ENCODE assay signal across 8 mouse cellular contexts in genomic region chr16:18582426-18583148, GRCm38 (mm10). TPM values are rescaled to one million over a fixed set of nuclear protein-coding genes. Genes with fewer than 3 reads are reported as not detected.
A peak's percentile ranks its signal among the peaks of the same experiment; 100 is the strongest.
DNase-seq lines count a peak whose midpoint lies in the region; ATAC-seq lines count a peak whose summit lies in the region.

No protein-coding gene starts in this region.

- DNase-seq in heart, postnatal 4 days = no peak
- DNase-seq in midbrain, embryonic 14.5 days = no peak
- no peak for DNase-seq in frontal cortex, adult 2 months (ENCODE audit: extremely low spot score in 1 of 2, low spot score in 1 of 2)
- DNase-seq in left cerebral cortex, postnatal 10 days (ENCODE audit: extremely low spot score in 1 of 2, low spot score in 2 of 2) = no peak
- no peak for DNase-seq in gastrocnemius, postnatal 14 days

- H3K4me2 ChIP-seq in heart, embryonic 12.5 days = peak overlapping the region; percentile 69
- H3K4me2 ChIP-seq in hindbrain, embryonic 13.5 days = peak overlapping the region; percentile 56
- H3K4me2 ChIP-seq in midbrain, embryonic 14.5 days (ENCODE audit: low read length) = peak overlapping the region; percentile 54

- H3K4me3 ChIP-seq in heart, embryonic 12.5 days = peak overlapping the region; percentile 42
- H3K4me3 ChIP-seq in brown adipose tissue, adult 24 weeks (ENCODE audit: insufficient read depth, low read depth, low read length) = peak overlapping the region; percentile 50
- H3K4me3 ChIP-seq in hindbrain, embryonic 13.5 days = peak overlapping the region; percentile 41
- H3K4me3 ChIP-seq in midbrain, embryonic 14.5 days (replicated peaks; ENCODE audit: low read depth, low read length) = peak overlapping the region; percentile 35

- no peaks in the 10 kb centered on the region for H3K9me3 ChIP-seq in heart, embryonic 12.5 days (replicated peaks)
- H3K9me3 ChIP-seq in hindbrain, embryonic 13.5 days = no peaks in the 10 kb centered on the region
- H3K9me3 ChIP-seq in midbrain, embryonic 14.5 days (ENCODE audit: control insufficient read depth, low read length) = no peaks in the 10 kb centered on the region

- no peaks in the 10 kb centered on the region for H3K36me3 ChIP-seq in heart, embryonic 12.5 days
- H3K36me3 ChIP-seq in hindbrain, embryonic 13.5 days = no peaks in the 10 kb centered on the region
- no peaks in the 10 kb centered on the region for H3K36me3 ChIP-seq in midbrain, embryonic 14.5 days (ENCODE audit: control insufficient read depth, insufficient read depth, low read length)

- intact Hi-C loops in left cerebral cortex, postnatal 10 days (cut with DNase I) = no loop called here
- intact Hi-C loops in gastrocnemius, postnatal 14 days (cut with DNase I; ENCODE audit: low total_unique reads) = no loop called here

- H3K27ac ChIP-seq in heart, embryonic 12.5 days (ENCODE audit: poor library complexity, severe bottlenecking) = no peak overlapping the region
- H3K27ac ChIP-seq in brown adipose tissue, adult 24 weeks (replicated peaks; ENCODE audit: low read depth, low read length) = no peak overlapping the region
- no peak overlapping the region for H3K27ac ChIP-seq in hindbrain, embryonic 13.5 days
- H3K27ac ChIP-seq in midbrain, embryonic 14.5 days (replicated peaks; ENCODE audit: low read depth, low read length) = no peak overlapping the region

- peak overlapping the region; percentile 39; the same call in 1 of the 2 replicates for H3K9ac ChIP-seq in heart, embryonic 12.5 days
- H3K9ac ChIP-seq in hindbrain, embryonic 13.5 days = peak overlapping the region; percentile 58; the same call in 1 of the 2 replicates
- H3K9ac ChIP-seq in midbrain, embryonic 14.5 days (replicated peaks; ENCODE audit: low read length) = no peak overlapping the region

- peaks cover 94% of the 10 kb centered on the region for H3K27me3 ChIP-seq in heart, embryonic 12.5 days (replicated peaks)
- peaks cover 97% of the 10 kb centered on the region for H3K27me3 ChIP-seq in hindbrain, embryonic 13.5 days
- peaks cover 80% of the 10 kb centered on the region for H3K27me3 ChIP-seq in midbrain, embryonic 14.5 days (ENCODE audit: control insufficient read depth, insufficient read depth, low read length)

- WGBS in heart, embryonic 12.5 days = 3% methylated on average over 67 of the region's 67 CpGs
- 1% methylated on average over 60 of the region's 67 CpGs for WGBS in hindbrain, embryonic 13.5 days
- WGBS in midbrain, embryonic 14.5 days = 1% methylated on average over 67 of the region's 67 CpGs

- peaks cover 31% of the 10 kb centered on the region for H3K4me1 ChIP-seq in heart, embryonic 12.5 days (replicated peaks)
- H3K4me1 ChIP-seq in brown adipose tissue, adult 24 weeks (ENCODE audit: control insufficient read depth, insufficient read depth, insufficient read length, low read length) = no peaks in the 10 kb centered on the region; the same call in none of the 2 replicates
- peaks cover 39% of the 10 kb centered on the region for H3K4me1 ChIP-seq in hindbrain, embryonic 13.5 days (replicated peaks)
- H3K4me1 ChIP-seq in midbrain, embryonic 14.5 days (ENCODE audit: control insufficient read depth, insufficient read depth, low read length) = peaks cover 18% of the 10 kb centered on the region; the same call in 1 of the 2 replicates

- ATAC-seq in heart, embryonic 12.5 days (ENCODE audit: insufficient number of reproducible peaks, low FRiP score) = no peak
- ATAC-seq in hindbrain, embryonic 13.5 days (ENCODE audit: low FRiP score) = peak; percentile 11; the same call in 1 of the 2 replicates
- ATAC-seq in midbrain, embryonic 14.5 days (ENCODE audit: low FRiP score, low TSS enrichment) = peak; percentile 32; the same call in 1 of the 2 replicates

RNA-seq across cellular contexts. Expression of gene Tbx1, which starts 7.9 kb away (rescaled TPM):
- 0.13 and 0.67 TPM in 2 replicates for polyA plus RNA-seq in heart, embryonic 12.5 days (2016; fragmentation: Nextera tagmentation; extraction: Ambion mirVana)
- total RNA-seq in heart, postnatal 4 days (2021) = under 1 TPM; 0.55 to 0.68 TPM
- polyA plus RNA-seq in brown adipose tissue, adult 24 weeks (2012; ENCODE audit: insufficient read depth, insufficient read length, missing spikeins) = not detected in 2 replicates
- polyA plus RNA-seq in hindbrain, embryonic 13.5 days (2015; fragmentation: Nextera tagmentation; extraction: Ambion mirVana) = 0.99 and 1.7 TPM in 2 replicates
- 0.27 and 0.34 TPM in 2 replicates for polyA plus RNA-seq in midbrain, embryonic 14.5 days (2014; fragmentation: Nextera tagmentation; extraction: Ambion mirVana)
- 2.8 and 2.9 TPM in 2 replicates for polyA plus RNA-seq in frontal cortex, adult 2 months (2012; rRNA removed)
- total RNA-seq in left cerebral cortex, postnatal 10 days (2021) = 1 to 10 TPM; 1.5 to 1.7 TPM
- 1 to 10 TPM in 1 of 2 experiments, under 1 TPM in 1; 0.78 to 3.1 TPM for total RNA-seq in gastrocnemius, postnatal 14 days (2021)

RNA-seq across cellular contexts. Expression of gene Gp1bb, which starts 39.6 kb away (rescaled TPM):
- 5.5 and 7.9 TPM in 2 replicates for polyA plus RNA-seq in heart, embryonic 12.5 days (2016; fragmentation: Nextera tagmentation; extraction: Ambion mirVana)
- 1 to 10 TPM in 1 of 2 experiments, under 1 TPM in 1; 0.32 to 1.1 TPM for total RNA-seq in heart, postnatal 4 days (2021)
- polyA plus RNA-seq in brown adipose tissue, adult 24 weeks (2012; ENCODE audit: insufficient read depth, insufficient read length, missing spikeins) = 1.0 TPM in 1 of 2 replicates, not detected in the other
- 11.2 and 11.9 TPM in 2 replicates for polyA plus RNA-seq in hindbrain, embryonic 13.5 days (2015; fragmentation: Nextera tagmentation; extraction: Ambion mirVana)
- polyA plus RNA-seq in midbrain, embryonic 14.5 days (2014; fragmentation: Nextera tagmentation; extraction: Ambion mirVana) = 14.7 and 14.9 TPM in 2 replicates
- polyA plus RNA-seq in frontal cortex, adult 2 months (2012; rRNA removed) = 2.4 and 5.9 TPM in 2 replicates
- 1 to 10 TPM; 3.5 to 4.9 TPM for total RNA-seq in left cerebral cortex, postnatal 10 days (2021)
- total RNA-seq in gastrocnemius, postnatal 14 days (2021) = not detected

RNA-seq across cellular contexts. Expression of gene Gm49601, which starts 43.6 kb away (rescaled TPM):
- polyA plus RNA-seq in heart, embryonic 12.5 days (2016; fragmentation: Nextera tagmentation; extraction: Ambion mirVana) = 1.2 and 1.8 TPM in 2 replicates
- total RNA-seq in heart, postnatal 4 days (2021) = 1 to 10 TPM; 4.0 to 5.1 TPM
- polyA plus RNA-seq in brown adipose tissue, adult 24 weeks (2012; ENCODE audit: insufficient read depth, insufficient read length, missing spikeins) = not detected in 2 replicates
- 19.3 and 21.0 TPM in 2 replicates for polyA plus RNA-seq in hindbrain, embryonic 13.5 days (2015; fragmentation: Nextera tagmentation; extraction: Ambion mirVana)
- 9.9 and 15.2 TPM in 2 replicates for polyA plus RNA-seq in midbrain, embryonic 14.5 days (2014; fragmentation: Nextera tagmentation; extraction: Ambion mirVana)
- 128 and 169 TPM in 2 replicates for polyA plus RNA-seq in frontal cortex, adult 2 months (2012; rRNA removed)
- 100 to 1,000 TPM; 130 to 132 TPM for total RNA-seq in left cerebral cortex, postnatal 10 days (2021)
- 1 to 10 TPM; 1.0 to 1.7 TPM for total RNA-seq in gastrocnemius, postnatal 14 days (2021)

RNA-seq across cellular contexts. Expression of gene Sept5, which starts 47.2 kb away (rescaled TPM):
- 6.3 and 6.5 TPM in 2 replicates for polyA plus RNA-seq in heart, embryonic 12.5 days (2016; fragmentation: Nextera tagmentation; extraction: Ambion mirVana)
- 10 to 100 TPM; 10.4 to 15.2 TPM for total RNA-seq in heart, postnatal 4 days (2021)
- 3.3 and 7.1 TPM in 2 replicates for polyA plus RNA-seq in brown adipose tissue, adult 24 weeks (2012; ENCODE audit: insufficient read depth, insufficient read length, missing spikeins)
- polyA plus RNA-seq in hindbrain, embryonic 13.5 days (2015; fragmentation: Nextera tagmentation; extraction: Ambion mirVana) = 169 and 176 TPM in 2 replicates
- polyA plus RNA-seq in midbrain, embryonic 14.5 days (2014; fragmentation: Nextera tagmentation; extraction: Ambion mirVana) = 175 and 200 TPM in 2 replicates
- 772 and 810 TPM in 2 replicates for polyA plus RNA-seq in frontal cortex, adult 2 months (2012; rRNA removed)
- 100 to 1,000 TPM; 703 to 707 TPM for total RNA-seq in left cerebral cortex, postnatal 10 days (2021)
- total RNA-seq in gastrocnemius, postnatal 14 days (2021) = 1 to 10 TPM; 6.0 to 8.4 TPM
